Mouse (Mus musculus): ENCODE results near the gene Por. TPM values are rescaled to one million over a fixed set of nuclear protein-coding genes. Genes with fewer than 3 reads are reported as not detected.

The Por gene
- 89.2 and 125 TPM in 2 replicates for polyA plus RNA-seq (2012)

GRCm38 (mm10) chr5:135669741-135670275 lies at the start of gene Por:
Gene Por (plus strand): TSS chr5:135670033.

DNA sequence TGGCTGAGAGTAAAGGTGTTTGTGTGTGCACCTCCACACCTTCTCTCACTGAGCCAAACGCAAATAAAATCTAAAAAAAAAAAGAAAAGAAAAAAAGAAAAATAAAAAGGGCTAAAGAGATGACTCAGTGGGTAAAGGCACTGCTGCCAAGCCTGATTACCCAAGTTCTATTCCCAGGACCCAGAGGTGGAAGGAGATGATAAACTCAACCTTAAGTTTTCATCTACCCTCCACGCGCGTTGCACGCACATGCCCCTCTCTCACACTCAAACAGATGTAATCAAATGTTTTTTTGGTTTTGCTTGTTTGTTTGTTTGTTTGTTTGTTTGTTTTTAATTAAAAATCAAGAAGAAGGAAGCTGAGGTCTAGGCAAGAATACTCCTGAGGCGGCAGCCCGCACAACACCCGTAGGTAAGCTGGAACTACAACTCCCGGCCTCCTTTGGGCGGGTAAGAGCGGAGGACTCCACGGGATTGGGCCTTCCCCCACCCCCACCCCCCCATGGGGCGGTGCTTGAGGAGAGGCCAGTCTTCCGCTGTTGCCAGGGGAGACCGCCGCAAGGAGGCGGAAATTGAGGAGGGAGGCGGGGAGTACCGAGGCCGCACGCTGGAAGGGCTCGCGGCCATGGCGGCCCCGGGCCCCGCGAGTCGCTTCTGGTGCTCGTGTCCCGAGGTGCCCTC lies 37.6 kb upstream of the Por start, which contains the start of gene Rhbdd2:
Rhbdd2 (plus strand) TSS at position 502 of the 680 bp plus-strand sequence.

GRCm38 (mm10) chr5:135743741-135744609 lies 74.1 kb downstream of the Por start, which contains the start of gene Tmem120a:
Gene Tmem120a (minus strand): TSS chr5:135744448.

DNA sequence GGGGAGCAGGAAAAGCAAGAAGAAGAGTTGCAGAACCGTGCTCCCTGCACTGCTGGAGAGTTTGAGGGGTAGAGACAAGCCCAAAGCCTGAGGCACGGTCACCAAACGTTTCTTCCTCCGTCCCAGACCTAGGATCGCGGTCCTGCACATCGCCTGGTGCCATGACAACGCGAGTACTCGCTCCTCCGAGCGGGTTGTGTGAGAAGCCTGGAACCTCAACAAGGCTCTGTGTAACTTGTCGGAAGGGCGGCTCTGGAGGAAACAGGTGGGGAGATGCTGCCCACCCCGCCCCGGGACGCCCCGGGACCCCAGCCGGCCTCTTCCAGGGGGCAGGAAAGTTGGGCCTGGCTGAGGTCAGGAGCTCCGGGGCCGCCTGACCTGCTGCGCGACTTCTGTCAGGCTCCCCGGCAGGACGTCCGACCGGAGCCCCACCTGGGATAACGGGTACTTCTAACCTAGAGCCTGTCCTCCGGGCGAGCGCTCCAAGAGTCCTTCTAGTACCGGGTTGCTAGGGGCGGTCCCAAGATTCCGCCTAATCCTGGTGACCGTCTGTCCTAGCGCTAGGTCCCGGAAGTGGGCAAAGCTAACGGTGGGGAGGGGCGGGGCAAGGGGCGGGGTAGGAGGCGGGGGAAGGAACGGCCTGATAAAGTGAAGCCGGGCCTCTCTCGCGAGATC lies 108.1 kb downstream of the Por start, which contains the start of gene Styxl1:
Styxl1 (minus strand) TSS at position 590 of the 675 bp plus-strand sequence.

GRCm38 (mm10) chr5:135778471-135779445 lies 108.9 kb downstream of the Por start, which contains the start of gene Mdh2:
Gene Mdh2 (plus strand): TSS chr5:135778480.

Other genes starting within 250 kb of the Por start
- 2.2 and 3.1 TPM in 2 replicates for gene Hip1, start 124.9 kb upstream of the Por start, polyA plus RNA-seq (2012)
- not detected in 2 replicates for gene Ccl26, start 106.5 kb upstream of the Por start, polyA plus RNA-seq (2012)
- 0.23 TPM in 1 of 2 replicates, not detected in the other for gene Ccl24, start 97.0 kb upstream of the Por start, polyA plus RNA-seq (2012)
- gene Rhbdd2, start 37.4 kb upstream of the Por start, polyA plus RNA-seq (2012): 20.0 and 25.5 TPM in 2 replicates
- 10.9 and 15.3 TPM in 2 replicates for gene Tmem120a, start 74.4 kb downstream of the Por start, polyA plus RNA-seq (2012)
- gene Styxl1, start 108.4 kb downstream of the Por start, polyA plus RNA-seq (2012): not detected in 2 replicates
- 567 and 689 TPM in 2 replicates for gene Mdh2, start 108.4 kb downstream of the Por start, polyA plus RNA-seq (2012)
- gene Srrm3, start 136.9 kb downstream of the Por start, polyA plus RNA-seq (2012): not detected in 2 replicates
- gene Hspb1, start 217.9 kb downstream of the Por start, polyA plus RNA-seq (2012): 8.6 and 22.1 TPM in 2 replicates